Mouse (Mus musculus) liver, embryonic 15.5 days (tissue): ENCODE results near the gene Gm10300. TPM values are rescaled to one million over a fixed set of nuclear protein-coding genes. Genes with fewer than 3 reads are reported as not detected.
A peak's percentile ranks its signal among the peaks of the same experiment; 100 is the strongest.

Experiments
- ATAC-seq: fragments of 200-750 bp; cut with Nextera tagmentation; 2 replicates; pipeline ENCODE4 v1.8.0; 2017; ENCODE audit warnings: moderate number of reproducible peaks, mild to moderate bottlenecking, moderate library complexity; ENCODE audit not compliant: insufficient read depth
- H3K27ac ChIP-seq: fragments of 300-500 bp; sonication (generic); replicated peaks from 2 replicates; pipeline ENCODE4 v1.5.1; 2015; ENCODE audit warnings: mild to moderate bottlenecking, inconsistent platforms
- H3K27me3 ChIP-seq: fragments of 300-500 bp; sonication (generic); 2 replicates; pipeline ENCODE4 v1.6.1; 2015; ENCODE audit warnings: mild to moderate bottlenecking, inconsistent platforms
- H3K36me3 ChIP-seq: fragments of 300-500 bp; sonication (generic); replicated peaks from 2 replicates; pipeline ENCODE4 v1.6.1; 2015; ENCODE audit warnings: moderate library complexity, mild to moderate bottlenecking, inconsistent platforms
- H3K4me1 ChIP-seq: fragments of 300-500 bp; sonication (generic); replicated peaks from 2 replicates; pipeline ENCODE4 v1.6.1; 2015; ENCODE audit warnings: inconsistent platforms
- H3K4me2 ChIP-seq: fragments of 300-500 bp; sonication (generic); 2 replicates; pipeline ENCODE4 v1.6.1; 2015; ENCODE audit warnings: moderate library complexity, mild to moderate bottlenecking, inconsistent platforms
- H3K4me3 ChIP-seq: fragments of 300-500 bp; sonication (generic); replicated peaks from 2 replicates; pipeline ENCODE4 v1.5.1; 2015; ENCODE audit warnings: mild to moderate bottlenecking, inconsistent platforms
- H3K9ac ChIP-seq: fragments of 300-500 bp; sonication (generic); 2 replicates; pipeline ENCODE4 v1.6.1; 2015; ENCODE audit warnings: moderate library complexity, mild to moderate bottlenecking, inconsistent platforms
- H3K9me3 ChIP-seq: fragments of 300-500 bp; sonication (generic); replicated peaks from 2 replicates; pipeline ENCODE4 v1.6.1; 2016; ENCODE audit warnings: inconsistent platforms
- WGBS: fragments of 180-500 bp; shearing (Covaris S2); methylation state at CpG from one replicate; pipeline ENCODE4 v1.1.7; 2015; ENCODE audit warnings: mixed read lengths; ENCODE audit not compliant: insufficient replicate concordance; 5-methylcytosine and 5-hydroxymethylcytosine counted together
- polyA plus RNA-seq: library from polyadenylated mRNA; unstranded; fragments of >200 nt; fragmentation: Nextera tagmentation; extraction: Ambion mirVana; gene quantifications from 2 replicates; pipeline ENCODE4 v1.2.1, GENCODE M21; 2015

The Gm10300 gene
- polyA plus RNA-seq, 1 experiment from 2014 or later, result 0.46 TPM

DNA sequence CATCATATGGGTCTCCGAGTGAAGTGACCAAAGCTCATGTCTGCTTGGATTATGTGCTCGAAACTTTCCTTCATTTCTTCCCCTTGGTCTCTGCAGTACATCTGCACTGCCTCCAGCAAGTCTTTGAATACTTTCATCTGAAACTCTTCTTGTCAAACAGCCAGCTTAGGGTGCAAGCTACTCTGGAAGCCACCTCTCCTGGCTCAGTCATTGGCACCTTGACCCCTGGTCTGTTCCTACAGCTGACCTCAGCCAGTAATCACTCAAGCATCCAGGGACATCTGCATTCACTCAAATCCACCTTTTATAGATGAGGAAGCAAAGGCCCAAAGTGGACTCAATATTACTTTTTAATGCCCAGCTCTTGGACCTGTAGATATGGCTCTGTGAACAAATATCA lies 2.8 kb upstream of the Gm10300 start:
- 91% methylated on average over 2 of the region's 2 CpGs for WGBS
- H3K27me3 ChIP-seq, result no peaks in the 10 kb centered on the region
- H3K36me3 ChIP-seq, result peaks cover 65% of the 10 kb centered on the region
- peak overlapping the region; percentile 98 for H3K9ac ChIP-seq
- peak overlapping the region; percentile 86 for H3K4me2 ChIP-seq
- H3K4me3 ChIP-seq, result peak overlapping the region; percentile 94
- no peak for ATAC-seq
- peak overlapping the region; percentile 94 for H3K27ac ChIP-seq
- no peaks in the 10 kb centered on the region for H3K9me3 ChIP-seq
- H3K4me1 ChIP-seq, result peaks cover 83% of the 10 kb centered on the region

GRCm38 (mm10) chr4:132072156-132072555 lies 2.3 kb upstream of the Gm10300 start:
- peak overlapping the region; percentile 94 for H3K4me3 ChIP-seq
- H3K4me2 ChIP-seq, result peak overlapping the region; percentile 86
- ATAC-seq, result no peak
- H3K36me3 ChIP-seq, result peaks cover 60% of the 10 kb centered on the region
- H3K27me3 ChIP-seq, result no peaks in the 10 kb centered on the region
- peaks cover 83% of the 10 kb centered on the region for H3K4me1 ChIP-seq
- WGBS, result 76% methylated on average over 3 of the region's 3 CpGs
- no peaks in the 10 kb centered on the region for H3K9me3 ChIP-seq
- peak overlapping the region; percentile 94 for H3K27ac ChIP-seq
- peak overlapping the region; percentile 98 for H3K9ac ChIP-seq

GRCm38 (mm10) chr4:132072946-132073345 lies 1.6 kb upstream of the Gm10300 start:
- 80% methylated on average over 6 of the region's 6 CpGs for WGBS
- ATAC-seq, result no peak
- Histone ChIP-seq H3K4me2 (peak overlapping the region; percentile 86), H3K36me3 (peaks cover 52% of the 10 kb centered on the region), H3K27ac (peak overlapping the region; percentile 94), H3K9me3 (no peaks in the 10 kb centered on the region), H3K9ac (peak overlapping the region; percentile 98), H3K4me3 (peak overlapping the region; percentile 94), H3K27me3 (no peaks in the 10 kb centered on the region), H3K4me1 (peaks cover 83% of the 10 kb centered on the region)

GRCm38 (mm10) chr4:132074933-132075769 lies 654 bp downstream of the Gm10300 start, which contains the start of gene Epb41:
Epb41 (minus strand) TSS chr4:132075321.
- Histone ChIP-seq H3K4me3 (peak within 1 kb of the TSS; percentile 94), H3K9me3 (no peaks in the 10 kb centered on the region), H3K27me3 (no peaks in the 10 kb centered on the region), H3K36me3 (peaks cover 32% of the 10 kb centered on the region), H3K9ac (peak within 1 kb of the TSS; percentile 98), H3K27ac (peak within 1 kb of the TSS; percentile 99), H3K4me1 (peaks cover 84% of the 10 kb centered on the region), H3K4me2 (peak within 1 kb of the TSS; percentile 86)
- ATAC-seq, result peak; percentile 85
- under 1% methylated on average over 47 of the region's 47 CpGs for WGBS

DNA sequence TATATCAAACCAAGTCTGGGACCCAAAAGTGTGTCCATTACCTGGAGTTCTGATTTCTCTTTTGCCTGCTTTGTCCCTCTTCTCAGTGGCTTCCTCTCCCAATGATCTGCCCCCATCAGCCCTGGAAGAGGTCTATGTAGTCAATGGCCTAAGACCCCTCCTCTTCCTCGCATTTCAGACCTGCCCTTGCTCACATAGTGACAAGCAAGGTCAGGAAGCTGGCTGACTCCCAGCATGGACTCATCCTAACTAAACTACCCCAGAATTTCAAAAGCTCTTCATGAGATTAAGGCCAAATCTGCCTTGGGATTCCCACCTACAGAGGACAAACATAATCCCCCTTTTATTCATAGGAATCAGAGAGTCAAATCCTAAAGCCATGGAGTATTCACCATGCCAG lies 1.3 kb downstream of the Gm10300 start:
- H3K4me3 ChIP-seq, result peak overlapping the region; percentile 94
- peaks cover 78% of the 10 kb centered on the region for H3K4me1 ChIP-seq
- no peaks in the 10 kb centered on the region for H3K27me3 ChIP-seq
- H3K27ac ChIP-seq, result peak overlapping the region; percentile 99
- H3K9me3 ChIP-seq, result no peaks in the 10 kb centered on the region
- peak overlapping the region; percentile 54 for H3K9ac ChIP-seq
- ATAC-seq, result no peak
- H3K36me3 ChIP-seq, result peaks cover 25% of the 10 kb centered on the region
- H3K4me2 ChIP-seq, result peak overlapping the region; percentile 86
- WGBS, result 44% methylated on average over 1 of the region's 1 CpGs

DNA sequence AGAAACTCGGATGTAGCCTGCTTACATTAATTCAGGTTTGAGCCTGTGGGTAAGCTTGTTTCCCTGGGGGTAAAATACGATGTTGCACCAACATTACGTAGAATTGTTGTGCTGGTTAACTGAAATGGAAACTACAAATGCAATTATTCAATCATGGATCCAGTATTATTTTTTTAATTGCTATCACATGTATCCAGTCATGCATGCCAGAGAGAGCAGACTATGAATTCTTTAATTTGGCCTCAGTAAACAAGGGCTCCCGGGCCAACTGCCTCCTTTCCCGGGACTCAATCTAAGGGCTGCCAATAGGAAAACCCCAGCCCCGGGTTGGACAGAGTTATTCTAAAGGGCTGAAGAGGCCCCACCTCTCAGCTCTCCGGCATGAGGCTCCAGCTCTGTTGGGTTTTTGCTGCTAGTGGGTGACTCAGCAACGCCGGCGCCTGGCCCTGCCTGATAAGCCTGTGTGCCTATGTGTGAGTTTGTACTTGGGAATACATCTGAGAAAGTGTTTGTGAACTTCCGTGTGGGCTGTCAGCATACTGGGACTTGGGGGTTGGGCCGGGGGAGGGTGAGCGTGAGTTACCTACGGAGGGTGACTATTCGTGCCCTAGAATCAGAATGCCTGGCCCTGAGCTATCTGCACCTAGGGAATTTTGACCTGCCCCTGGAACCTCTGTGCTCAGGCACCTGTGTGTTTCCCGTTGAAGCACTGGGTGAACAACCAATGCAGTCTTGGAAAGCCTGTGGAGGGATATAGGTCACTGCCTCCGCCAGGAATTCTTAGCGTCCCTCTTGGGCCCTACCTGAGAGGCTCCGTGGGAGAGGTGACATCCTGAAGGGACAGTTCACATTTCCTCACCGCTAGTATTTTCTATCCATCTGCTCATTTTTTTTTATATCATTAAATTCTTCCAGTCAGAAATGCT lies 2.2 kb downstream of the Gm10300 start:
- peak overlapping the region; percentile 94 for H3K4me3 ChIP-seq
- WGBS, result 6% methylated on average over 20 of the region's 20 CpGs
- peak overlapping the region; percentile 99 for H3K27ac ChIP-seq
- H3K4me2 ChIP-seq, result peak overlapping the region; percentile 86
- H3K36me3 ChIP-seq, result peaks cover 16% of the 10 kb centered on the region
- H3K9me3 ChIP-seq, result no peaks in the 10 kb centered on the region
- ATAC-seq, result peak; percentile 60
- H3K4me1 ChIP-seq, result peaks cover 69% of the 10 kb centered on the region
- H3K9ac ChIP-seq, result peak overlapping the region; percentile 75
- H3K27me3 ChIP-seq, result no peaks in the 10 kb centered on the region

- Histone ChIP-seq H3K9me3 (no peaks in the 10 kb centered on the region), H3K4me2 (peak overlapping the region; percentile 86), H3K36me3 (peaks cover 9% of the 10 kb centered on the region), H3K9ac (peak overlapping the region; percentile 75), H3K4me3 (peak overlapping the region; percentile 94), H3K4me1 (peaks cover 62% of the 10 kb centered on the region), H3K27ac (peak overlapping the region; percentile 99), H3K27me3 (no peaks in the 10 kb centered on the region)
- ATAC-seq, result peak; percentile 53
- 6% methylated on average over 7 of the region's 7 CpGs for WGBS
Measured at GRCm38 (mm10) chr4:132077445-132077844, 2.9 kb downstream of the Gm10300 start.

- peak overlapping the region; percentile 86 for H3K4me2 ChIP-seq
- 7% methylated on average over 7 of the region's 7 CpGs for WGBS
- no peaks in the 10 kb centered on the region for H3K27me3 ChIP-seq
- H3K27ac ChIP-seq, result peak overlapping the region; percentile 99
- H3K9me3 ChIP-seq, result no peaks in the 10 kb centered on the region
- H3K36me3 ChIP-seq, result 0 out of 2 replicates have a peak, but pooled peaks cover under 1% of the 10 kb centered on the region
- peak overlapping the region; percentile 64 for H3K9ac ChIP-seq
- ATAC-seq, result no peak
- H3K4me1 ChIP-seq, result peaks cover 53% of the 10 kb centered on the region
- peak overlapping the region; percentile 20 for H3K4me3 ChIP-seq
Measured at GRCm38 (mm10) chr4:132078296-132078714, 3.8 kb downstream of the Gm10300 start.

DNA sequence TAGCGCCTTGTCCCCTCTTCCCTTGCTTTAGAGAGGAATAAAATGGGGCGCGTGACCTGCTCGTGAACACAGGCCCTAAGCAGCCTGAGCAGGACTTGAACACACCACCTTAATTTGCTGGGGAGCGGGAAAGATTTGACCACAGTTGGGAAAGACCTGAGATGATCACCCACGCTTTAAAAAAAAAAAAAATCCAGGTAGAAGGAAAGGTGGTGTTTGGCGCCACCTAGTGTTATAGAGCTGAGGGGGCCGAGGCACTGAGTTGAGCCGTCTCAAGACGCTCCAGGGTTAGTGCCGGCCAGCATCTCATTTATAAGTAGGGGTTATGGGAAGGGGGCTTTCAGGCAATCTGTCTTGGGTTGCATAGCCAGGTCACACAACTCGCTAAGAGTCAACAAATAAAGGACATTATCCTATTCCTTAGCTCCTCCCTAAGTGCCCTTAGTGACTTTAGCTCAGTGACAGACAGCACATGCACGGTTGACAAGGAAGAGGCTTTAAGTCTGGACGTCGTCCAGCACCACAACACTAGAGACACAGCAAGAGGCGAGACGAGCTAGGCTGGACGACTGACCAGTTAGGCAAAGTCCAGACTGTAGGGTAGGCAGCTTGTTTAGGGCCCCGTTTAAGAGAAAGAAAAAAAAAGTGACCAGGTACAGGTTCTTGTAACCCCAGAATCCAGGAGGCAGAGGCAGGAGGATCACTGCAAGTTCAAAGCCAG lies 5.2 kb downstream of the Gm10300 start:
- Histone ChIP-seq H3K4me2 (peak overlapping the region; percentile 42), H3K4me3 (no peak overlapping the region), H3K27ac (peak overlapping the region; percentile 99), H3K9me3 (no peaks in the 10 kb centered on the region), H3K36me3 (no peaks in the 10 kb centered on the region), H3K9ac (peak overlapping the region; percentile 5; the same call in 1 of the 2 replicates), H3K4me1 (peaks cover 49% of the 10 kb centered on the region), H3K27me3 (no peaks in the 10 kb centered on the region)
- no peak for ATAC-seq
- WGBS, result 14% methylated on average over 19 of the region's 19 CpGs

DNA sequence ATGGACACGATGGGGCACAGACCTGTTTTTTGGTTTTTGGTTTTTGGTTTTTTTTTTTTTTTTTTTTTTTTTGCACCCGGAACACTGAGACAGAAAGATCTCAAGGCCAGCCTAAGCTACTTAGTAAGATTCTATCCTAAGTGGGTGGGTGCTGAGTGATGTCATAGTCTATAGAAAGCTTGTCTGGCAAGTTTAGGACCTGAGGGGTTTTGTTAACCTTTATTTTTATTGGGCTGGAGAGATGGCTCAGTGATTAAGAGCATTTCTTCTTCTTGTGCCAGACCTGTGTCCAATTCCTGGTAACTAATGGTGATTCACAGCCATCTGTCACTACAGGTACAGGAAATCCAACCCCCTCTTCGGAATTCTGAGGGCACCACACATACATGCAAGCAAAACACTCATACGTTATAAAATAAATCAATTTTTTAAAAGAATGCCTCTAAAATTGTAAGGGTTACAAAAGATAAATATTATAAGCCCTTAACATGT lies 6.0 kb downstream of the Gm10300 start:
- Histone ChIP-seq H3K4me1 (peaks cover 47% of the 10 kb centered on the region), H3K27me3 (no peaks in the 10 kb centered on the region), H3K9ac (no peak overlapping the region), H3K9me3 (no peaks in the 10 kb centered on the region), H3K4me3 (no peak overlapping the region), H3K36me3 (no peaks in the 10 kb centered on the region), H3K4me2 (no peak overlapping the region), H3K27ac (no peak overlapping the region)
- WGBS, result 53% methylated on average over 4 of the region's 4 CpGs
- no peak for ATAC-seq
